Mouse (Mus musculus): ENCODE measurements around the gene Prr9. TPM values are rescaled to one million over a fixed set of nuclear protein-coding genes. Genes with fewer than 3 reads are reported as not detected.

Prr9 gene
- not detected for total RNA-seq (2021)
- not detected in 2 replicates for polyA plus RNA-seq (2012; rRNA removed)
- long read RNA-seq, result 0 reads

- DNase-seq, result no peak
These were observed at the start of gene Prr9 for GRCm38 (mm10) chr3:92123847-92124246. Gene Prr9, minus strand, starts transcription at chr3:92123947.

- no peak for DNase-seq
These were observed 46.1 kb upstream of the Prr9 start for GRCm38 (mm10) chr3:92169847-92170246.

- DNase-seq, result peak; percentile 45
These were observed 29.6 kb upstream of the Prr9 start for GRCm38 (mm10) chr3:92153322-92153721.

GRCm38 (mm10) chr3:92150631-92151277 lies 27.0 kb upstream of the Prr9 start:
- peak; percentile 44 for DNase-seq

GRCm38 (mm10) chr3:92147913-92148312 lies 24.2 kb upstream of the Prr9 start:
- DNase-seq, result no peak

GRCm38 (mm10) chr3:92147420-92147819 lies 23.7 kb upstream of the Prr9 start:
- DNase-seq, result no peak

- DNase-seq, result no peak
These were observed 18.9 kb upstream of the Prr9 start, which contains the start of gene Lelp1 for GRCm38 (mm10) chr3:92142644-92143043. Gene Lelp1, minus strand, starts transcription at chr3:92142744.

GRCm38 (mm10) chr3:92120902-92121301 lies 2.8 kb downstream of the Prr9 start:
- peak; percentile 65 for DNase-seq

GRCm38 (mm10) chr3:92117930-92118329 lies 5.8 kb downstream of the Prr9 start:
- peak; percentile 24 for DNase-seq

GRCm38 (mm10) chr3:92111526-92111925 lies 12.2 kb downstream of the Prr9 start:
- DNase-seq, result no peak

- no peak for DNase-seq
These were observed 13.0 kb downstream of the Prr9 start for GRCm38 (mm10) chr3:92110790-92111189.

- DNase-seq, result peak; percentile 21
These were observed 17.2 kb downstream of the Prr9 start for GRCm38 (mm10) chr3:92106582-92106981.

GRCm38 (mm10) chr3:92083042-92083441 lies 40.7 kb downstream of the Prr9 start, which contains the start of gene Lor:
Gene Lor, minus strand, starts transcription at chr3:92083142.
- no peak for DNase-seq

- DNase-seq, result peak; percentile 65
These were observed 42.3 kb downstream of the Prr9 start for GRCm38 (mm10) chr3:92081285-92081931.

GRCm38 (mm10) chr3:92080462-92081284 lies 43.1 kb downstream of the Prr9 start:
- peak; percentile 91 for DNase-seq

Other genes with a start within 250 kb of the Prr9 start
- gene Pglyrp3, start 109.4 kb downstream of the Prr9 start, total RNA-seq (2021), result not detected
- not detected in 2 replicates for gene Pglyrp3, start 109.4 kb downstream of the Prr9 start, polyA plus RNA-seq (2012; rRNA removed)
- gene Lor, start 40.8 kb downstream of the Prr9 start, total RNA-seq (2021), result under 1 TPM in 1 of 2 experiments, not detected in 1; 0.21 TPM
- 0.20 and 0.81 TPM in 2 replicates for gene Lor, start 40.8 kb downstream of the Prr9 start, polyA plus RNA-seq (2012; rRNA removed)
- gene Lelp1, start 18.8 kb upstream of the Prr9 start, total RNA-seq (2021), result not detected
- gene Lelp1, start 18.8 kb upstream of the Prr9 start, polyA plus RNA-seq (2012; rRNA removed), result not detected in 2 replicates
- not detected for gene Sprr2a1, start 91.9 kb upstream of the Prr9 start, total RNA-seq (2021)
- gene Sprr2a1, start 91.9 kb upstream of the Prr9 start, polyA plus RNA-seq (2012; rRNA removed), result not detected in 2 replicates
- not detected for gene Sprr2a2, start 92.0 kb upstream of the Prr9 start, total RNA-seq (2021)
- 1.8 and 18.7 TPM in 2 replicates for gene Sprr2a2, start 92.0 kb upstream of the Prr9 start, polyA plus RNA-seq (2012; rRNA removed)
- gene Sprr2a3, start 161.5 kb upstream of the Prr9 start, total RNA-seq (2021), result not detected
- 0.22 TPM in 1 of 2 replicates, not detected in the other for gene Sprr2a3, start 161.5 kb upstream of the Prr9 start, polyA plus RNA-seq (2012; rRNA removed)
- gene Sprr2b, start 192.7 kb upstream of the Prr9 start, total RNA-seq (2021), result not detected
- gene Sprr2b, start 192.7 kb upstream of the Prr9 start, polyA plus RNA-seq (2012; rRNA removed), result not detected in 2 replicates
- gene Sprr2d, start 215.2 kb upstream of the Prr9 start, total RNA-seq (2021), result not detected
- gene Sprr2d, start 215.2 kb upstream of the Prr9 start, polyA plus RNA-seq (2012; rRNA removed), result not detected in 2 replicates
- not detected for gene Sprr2e, start 228.2 kb upstream of the Prr9 start, total RNA-seq (2021)
- gene Sprr2e, start 228.2 kb upstream of the Prr9 start, polyA plus RNA-seq (2012; rRNA removed), result not detected in 2 replicates
- gene Sprr2f, start 241.2 kb upstream of the Prr9 start, total RNA-seq (2021), result not detected
- gene Sprr2f, start 241.2 kb upstream of the Prr9 start, polyA plus RNA-seq (2012; rRNA removed), result not detected in 2 replicates

All from adrenal gland, adult 2 months (tissue).